Mouse (Mus musculus): ENCODE results near the gene Rpl34. TPM values are rescaled to one million over a fixed set of nuclear protein-coding genes. Genes with fewer than 3 reads are reported as not detected.

The Rpl34 gene
- polyA plus RNA-seq (2015; fragmentation: Nextera tagmentation; extraction: Ambion mirVana): 626 and 633 TPM in 2 replicates

DNA sequence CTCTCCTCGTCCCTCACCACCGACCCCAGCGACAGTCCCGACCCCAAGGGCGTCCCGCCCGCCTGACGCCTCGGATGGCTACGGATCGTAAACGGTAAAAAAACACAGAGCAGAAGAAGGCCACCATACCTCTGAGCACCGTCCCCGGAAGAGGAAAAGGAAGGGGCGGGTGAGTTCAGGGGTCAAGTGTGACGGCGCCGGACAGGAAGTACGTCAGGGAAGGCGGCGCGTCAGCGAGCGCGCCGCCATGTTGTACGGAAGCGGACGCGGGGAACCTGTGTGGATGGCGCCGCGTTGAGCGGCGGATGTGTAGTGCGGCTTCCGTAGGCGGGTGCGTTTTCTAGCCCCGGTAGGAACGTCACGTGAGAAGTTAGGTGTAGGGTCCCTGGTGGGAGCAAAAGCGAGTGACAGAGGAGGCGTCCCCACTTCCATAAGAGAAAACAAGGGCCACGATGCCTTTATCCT lies at the start of gene Rpl34:
Rpl34 (minus strand) TSS at position 210 of the 465 bp plus-strand sequence.
- Histone ChIP-seq H3K9me3 (no peaks in the 10 kb centered on the region), H3K36me3 (peaks cover 36% of the 10 kb centered on the region), H3K4me3 (peak within 1 kb of the TSS; percentile 96), H3K27ac (peak within 1 kb of the TSS; percentile 95), H3K4me1 (replicated peaks) (peaks cover 25% of the 10 kb centered on the region), H3K4me2 (peak within 1 kb of the TSS; percentile 85), H3K27me3 (no peaks in the 10 kb centered on the region), H3K9ac (peak within 1 kb of the TSS; percentile 98)
- WGBS: under 1% methylated on average over 45 of the region's 45 CpGs
- peak; percentile 99 for ATAC-seq (ENCODE audit: low FRiP score)

DNA sequence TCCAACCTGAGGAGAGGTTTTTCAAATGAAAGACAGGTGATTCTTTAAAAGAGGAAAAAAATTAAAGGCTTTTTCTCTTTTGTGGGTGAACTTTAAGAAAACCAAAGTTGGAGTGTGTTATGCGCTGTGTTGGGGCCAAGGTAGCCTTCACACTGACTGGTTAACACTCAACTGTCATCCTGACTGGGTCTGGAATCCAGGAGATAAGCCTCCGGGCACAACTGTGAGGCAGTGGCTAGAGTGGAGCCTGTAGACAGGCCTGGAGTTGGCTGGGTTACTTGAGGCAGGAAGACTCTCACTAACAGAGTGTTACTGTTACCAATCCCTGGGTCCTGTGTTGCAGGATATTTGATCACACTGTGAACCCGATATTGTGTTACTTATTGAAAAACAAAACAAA lies 38.0 kb upstream of the Rpl34 start:
- H3K27me3 ChIP-seq: no peaks in the 10 kb centered on the region
- 85% methylated on average over 3 of the region's 3 CpGs for WGBS
- no peak overlapping the region for H3K4me2 ChIP-seq
- no peaks in the 10 kb centered on the region for H3K36me3 ChIP-seq
- ATAC-seq (ENCODE audit: low FRiP score): no peak
- no peaks in the 10 kb centered on the region for H3K4me1 ChIP-seq (replicated peaks)
- no peaks in the 10 kb centered on the region for H3K9me3 ChIP-seq
- H3K4me3 ChIP-seq: no peak overlapping the region
- H3K27ac ChIP-seq: no peak overlapping the region
- no peak overlapping the region for H3K9ac ChIP-seq

DNA sequence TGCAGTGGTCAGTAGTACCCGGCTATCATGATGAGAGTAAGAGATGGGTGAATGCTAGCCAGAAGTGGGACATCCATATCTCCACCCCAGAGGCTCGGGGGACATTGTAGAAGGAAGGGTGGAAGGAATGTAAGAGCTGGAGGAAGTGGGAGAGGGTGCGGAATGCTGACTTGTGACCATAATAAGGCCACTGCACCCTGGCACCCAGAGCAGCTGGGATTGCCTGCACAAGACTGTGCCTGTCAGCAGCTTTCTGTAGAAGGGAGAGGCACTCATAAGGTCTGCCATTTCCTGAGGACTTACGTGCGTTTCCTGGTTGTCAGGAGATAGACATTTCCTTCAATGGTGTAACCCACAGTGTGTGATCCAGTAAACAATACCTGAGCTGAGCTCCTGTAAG lies 33.9 kb upstream of the Rpl34 start:
- Histone ChIP-seq H3K4me2 (no peak overlapping the region), H3K36me3 (no peaks in the 10 kb centered on the region)
- 89% methylated on average over 5 of the region's 5 CpGs for WGBS

DNA sequence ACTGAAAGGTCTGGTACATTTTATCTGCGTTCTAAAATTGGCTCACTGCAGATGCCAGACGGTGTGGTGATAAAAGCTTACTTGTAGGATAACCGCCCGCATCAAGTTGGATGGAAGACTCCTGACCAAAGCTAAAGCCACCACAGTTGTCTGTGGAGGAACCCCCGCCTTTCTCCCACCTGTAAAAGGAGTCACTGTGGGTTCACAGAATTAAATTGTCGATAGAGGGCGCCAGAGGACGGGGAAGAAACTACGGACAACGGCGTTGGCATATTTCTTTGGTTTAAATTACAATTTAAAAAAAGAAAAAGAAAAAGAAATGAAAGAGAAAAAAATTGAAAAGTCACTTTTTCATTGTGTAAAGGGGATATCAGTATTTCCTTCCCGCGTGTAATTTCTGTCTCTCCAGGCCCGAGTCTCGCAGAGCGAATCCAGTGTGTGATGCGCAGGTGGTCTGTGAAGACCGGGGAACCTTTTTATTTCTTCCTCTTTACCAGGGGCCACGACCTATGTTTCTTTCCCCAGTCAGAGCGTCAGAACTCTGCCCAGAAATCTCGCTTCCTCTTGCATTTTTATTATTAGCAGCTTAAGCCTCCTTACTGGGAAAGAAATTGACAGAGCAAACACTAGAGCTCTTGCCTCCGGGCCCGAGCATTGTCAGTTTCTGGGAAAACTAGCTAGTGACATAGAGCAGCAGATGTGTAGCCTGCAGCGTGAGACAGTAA lies 30.7 kb upstream of the Rpl34 start:
- Histone ChIP-seq H3K9ac (no peak overlapping the region), H3K9me3 (no peaks in the 10 kb centered on the region), H3K4me3 (no peak overlapping the region), H3K4me1 (replicated peaks) (peaks cover 12% of the 10 kb centered on the region), H3K27ac (no peak overlapping the region), H3K4me2 (no peak overlapping the region), H3K27me3 (no peaks in the 10 kb centered on the region), H3K36me3 (no peaks in the 10 kb centered on the region)
- whole genome bisulfite sequencing: 63% methylated on average over 24 of the region's 24 CpGs
- no peak for ATAC-seq (ENCODE audit: low FRiP score)

More for the DNA sequence above, 33.9 kb upstream of the Rpl34 start:
- Histone ChIP-seq H3K4me3 (no peak overlapping the region), H3K9ac (no peak overlapping the region), H3K9me3 (no peaks in the 10 kb centered on the region), H3K4me1 (replicated peaks) (no peaks in the 10 kb centered on the region), H3K27ac (no peak overlapping the region), H3K27me3 (no peaks in the 10 kb centered on the region)
- ATAC-seq (ENCODE audit: low FRiP score): no peak

DNA sequence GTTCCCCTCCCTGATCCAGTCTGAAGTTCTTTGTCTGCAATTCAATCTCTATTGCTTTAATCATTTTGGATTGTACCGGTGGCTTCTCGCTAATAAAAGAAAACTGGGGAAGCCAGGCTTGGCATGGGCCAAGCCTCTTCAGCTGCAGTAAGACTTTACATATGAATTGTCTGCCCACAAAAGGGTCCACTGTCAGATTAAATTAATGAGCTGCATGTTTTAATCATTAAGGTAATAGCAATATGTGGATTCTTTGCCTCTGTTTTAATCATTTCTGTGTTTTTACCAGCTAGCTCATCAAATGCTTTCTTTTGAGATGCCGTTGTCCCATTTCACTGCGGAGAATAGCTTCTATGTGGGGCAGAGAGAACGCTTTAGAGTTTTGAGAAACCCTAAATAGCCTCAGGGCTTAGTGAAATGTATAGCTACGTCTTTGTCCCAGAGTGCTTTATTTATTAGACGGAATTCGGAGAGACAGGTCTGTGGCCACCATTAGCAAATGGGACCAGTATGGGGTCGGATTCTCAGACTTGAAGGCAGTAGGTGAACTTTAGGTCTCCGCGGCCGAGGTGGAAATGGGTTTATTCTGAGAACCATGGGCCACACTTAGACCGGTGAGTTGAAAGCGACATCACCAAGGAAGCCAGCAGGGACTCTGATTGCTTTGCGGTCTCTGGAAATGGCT lies 28.1 kb upstream of the Rpl34 start:
- 0 out of 2 replicates have a peak, but pooled peaks have one; percentile 21 for ATAC-seq (ENCODE audit: low FRiP score)
- H3K4me3 ChIP-seq: no peak overlapping the region
- no peak overlapping the region for H3K4me2 ChIP-seq
- no peak overlapping the region for H3K27ac ChIP-seq
- no peaks in the 10 kb centered on the region for H3K9me3 ChIP-seq
- peaks cover 12% of the 10 kb centered on the region for H3K4me1 ChIP-seq (replicated peaks)
- H3K9ac ChIP-seq: no peak overlapping the region
- no peaks in the 10 kb centered on the region for H3K27me3 ChIP-seq
- no peaks in the 10 kb centered on the region for H3K36me3 ChIP-seq
- WGBS: 51% methylated on average over 15 of the region's 15 CpGs

DNA sequence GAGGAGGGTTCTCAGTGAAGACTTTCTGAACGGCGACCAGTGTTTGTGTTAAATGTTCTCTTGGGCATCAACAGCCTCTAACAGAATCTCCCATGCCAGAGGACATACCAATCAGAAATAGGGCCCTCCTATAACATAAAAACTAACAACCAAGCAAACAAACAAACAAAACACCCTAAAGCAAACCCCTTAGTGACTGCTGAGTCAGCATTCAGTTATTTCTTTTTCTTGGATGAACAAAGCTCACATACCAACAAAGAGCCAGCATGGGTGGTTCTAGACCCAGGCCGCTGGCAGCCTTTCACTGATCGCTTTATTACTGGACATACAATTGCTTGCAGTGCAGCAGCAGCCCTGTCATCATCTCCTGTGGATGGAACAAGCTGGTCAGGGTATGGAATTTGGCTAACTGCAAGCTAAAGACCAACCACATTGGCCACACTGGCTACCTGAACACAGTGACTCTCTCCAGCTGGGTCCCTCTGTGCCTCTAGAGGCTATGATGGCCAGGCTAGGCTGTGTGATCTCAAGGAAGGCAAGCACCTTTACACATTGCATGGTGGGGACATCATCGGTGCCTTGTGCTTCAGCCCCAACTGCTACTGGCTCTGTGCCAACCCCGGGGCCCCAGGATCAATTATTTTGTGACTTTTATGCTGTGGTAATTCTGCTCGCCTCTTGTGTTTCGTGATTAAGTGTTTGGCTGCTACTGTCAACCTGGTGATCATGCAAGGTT lies 27.1 kb upstream of the Rpl34 start:
- Histone ChIP-seq H3K4me3 (no peak overlapping the region), H3K27ac (peak overlapping the region; percentile 24; the same call in 1 of the 2 replicates), H3K4me2 (no peak overlapping the region), H3K4me1 (replicated peaks) (peaks cover 12% of the 10 kb centered on the region), H3K27me3 (no peaks in the 10 kb centered on the region), H3K36me3 (no peaks in the 10 kb centered on the region), H3K9me3 (no peaks in the 10 kb centered on the region), H3K9ac (no peak overlapping the region)
- 66% methylated on average over 8 of the region's 8 CpGs for WGBS
- ATAC-seq (ENCODE audit: low FRiP score): no peak

DNA sequence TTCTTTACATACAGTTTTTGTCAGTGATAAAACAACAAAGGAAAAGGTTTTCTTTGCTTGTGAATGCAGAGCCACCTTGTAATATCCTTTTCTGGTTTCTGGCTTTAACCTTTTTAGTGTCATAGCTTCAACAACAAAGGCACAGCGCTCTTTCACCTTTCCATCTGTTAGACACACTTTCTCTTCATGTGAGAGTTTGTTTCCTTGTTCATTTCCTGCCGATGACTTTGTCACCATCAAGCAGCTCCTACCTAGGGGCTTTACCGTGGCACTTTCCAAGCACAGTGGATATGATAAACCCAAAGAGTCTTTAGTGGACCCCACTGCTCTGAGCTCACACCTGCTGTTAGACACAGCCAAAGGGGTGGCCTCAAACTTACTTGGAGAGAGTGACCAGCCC lies 19.0 kb upstream of the Rpl34 start:
- no peak overlapping the region for H3K4me2 ChIP-seq
- no peaks in the 10 kb centered on the region for H3K27me3 ChIP-seq
- WGBS: 89% methylated on average over 3 of the region's 3 CpGs
- H3K36me3 ChIP-seq: no peaks in the 10 kb centered on the region
- H3K9ac ChIP-seq: no peak overlapping the region
- H3K27ac ChIP-seq: no peak overlapping the region
- no peak for ATAC-seq (ENCODE audit: low FRiP score)
- H3K9me3 ChIP-seq: no peaks in the 10 kb centered on the region
- H3K4me3 ChIP-seq: no peak overlapping the region
- peaks cover 12% of the 10 kb centered on the region for H3K4me1 ChIP-seq (replicated peaks)

DNA sequence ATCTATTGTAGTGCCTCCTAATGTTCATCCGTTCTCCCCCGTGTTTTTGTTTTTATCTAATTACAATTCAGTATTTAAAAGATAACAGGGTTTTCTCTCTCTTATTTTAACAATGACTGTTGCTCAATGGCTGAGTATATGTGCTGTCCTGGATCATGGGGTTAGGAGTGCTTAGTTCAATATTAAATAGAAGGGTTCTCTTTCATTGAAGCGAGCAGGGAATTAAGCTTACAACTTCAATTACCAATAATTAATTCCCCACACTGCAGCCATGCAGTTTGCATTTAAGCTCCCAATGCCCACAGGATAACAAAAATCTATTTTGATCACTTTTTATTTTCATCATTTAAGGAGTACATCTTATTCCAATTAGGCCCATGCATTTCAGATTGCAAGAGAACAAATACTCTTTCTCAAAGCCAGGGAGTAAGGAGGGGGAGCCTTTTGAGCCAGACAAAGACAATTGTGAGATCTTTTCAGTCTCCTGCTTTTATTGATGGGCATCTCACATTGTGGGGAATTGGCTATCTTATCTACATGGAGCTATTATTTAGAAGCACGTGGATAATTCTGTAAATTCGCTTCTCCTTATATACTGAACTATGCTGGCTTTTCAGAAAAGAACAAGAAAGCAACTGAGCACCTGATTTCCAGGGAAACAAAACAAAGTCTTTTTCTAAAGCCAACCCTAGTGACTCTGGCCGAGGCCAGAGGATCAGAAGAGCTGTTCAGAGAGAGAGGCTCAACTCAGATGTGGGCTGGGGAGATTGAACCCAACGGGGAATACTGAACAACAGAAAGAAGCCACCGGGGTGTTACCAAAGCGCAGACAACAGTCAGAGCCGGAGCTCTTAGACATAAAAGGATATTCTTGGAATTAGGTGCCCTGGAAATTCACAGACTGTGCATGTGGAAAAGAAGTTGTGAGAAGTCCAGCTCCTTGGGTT lies 16.7 kb upstream of the Rpl34 start:
- Histone ChIP-seq H3K9ac (no peak overlapping the region), H3K4me3 (no peak overlapping the region), H3K4me2 (no peak overlapping the region), H3K36me3 (no peaks in the 10 kb centered on the region), H3K9me3 (no peaks in the 10 kb centered on the region), H3K4me1 (replicated peaks) (peaks cover 12% of the 10 kb centered on the region), H3K27me3 (no peaks in the 10 kb centered on the region), H3K27ac (no peak overlapping the region)
- 35% methylated on average over 10 of the region's 10 CpGs for WGBS
- ATAC-seq (ENCODE audit: low FRiP score): no peak

DNA sequence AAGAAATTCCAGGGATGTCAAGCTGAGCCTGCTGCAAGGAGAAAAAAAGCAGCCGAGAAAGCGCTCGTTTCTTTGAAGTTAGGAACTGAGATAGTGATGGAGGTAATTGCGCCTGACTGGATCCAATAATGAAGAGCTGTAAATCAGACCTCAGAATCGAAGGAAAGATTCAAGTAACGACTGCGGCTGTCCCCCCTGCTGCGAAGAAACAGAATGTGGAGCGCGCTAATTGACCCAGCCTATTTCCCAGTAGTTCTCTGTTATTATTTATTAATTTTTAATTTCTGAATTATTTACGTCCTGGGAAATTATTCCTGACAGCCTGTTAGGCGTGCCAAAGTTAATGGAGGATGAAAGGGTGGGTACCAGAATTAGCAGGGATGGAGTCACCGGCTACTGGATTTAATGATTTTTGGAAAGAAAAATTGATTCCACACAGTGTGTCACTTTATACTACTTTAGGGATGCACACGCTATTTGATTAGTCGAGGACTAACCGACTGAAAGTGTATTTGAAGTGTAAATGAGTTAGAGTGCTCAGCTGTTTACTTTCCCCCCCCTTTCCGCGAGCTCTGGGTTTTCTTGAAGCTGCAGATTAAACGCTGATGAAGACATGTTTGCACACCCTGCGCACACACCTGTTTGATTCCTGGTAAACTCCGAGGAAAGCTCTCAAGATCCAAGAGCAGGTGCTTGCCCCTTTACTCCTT lies 7.6 kb upstream of the Rpl34 start:
- peaks cover 18% of the 10 kb centered on the region for H3K4me1 ChIP-seq (replicated peaks)
- H3K4me2 ChIP-seq: peak overlapping the region; percentile 26
- ATAC-seq (ENCODE audit: low FRiP score): peak; percentile 76
- no peaks in the 10 kb centered on the region; the same call in 1 of the 2 replicates for H3K27me3 ChIP-seq
- 0 out of 2 replicates have a peak overlapping the region, but pooled peaks have one; percentile 12 for H3K27ac ChIP-seq
- WGBS: 50% methylated on average over 21 of the region's 21 CpGs
- no peaks in the 10 kb centered on the region for H3K36me3 ChIP-seq
- H3K9me3 ChIP-seq: no peaks in the 10 kb centered on the region
- no peak overlapping the region for H3K4me3 ChIP-seq
- no peak overlapping the region for H3K9ac ChIP-seq

DNA sequence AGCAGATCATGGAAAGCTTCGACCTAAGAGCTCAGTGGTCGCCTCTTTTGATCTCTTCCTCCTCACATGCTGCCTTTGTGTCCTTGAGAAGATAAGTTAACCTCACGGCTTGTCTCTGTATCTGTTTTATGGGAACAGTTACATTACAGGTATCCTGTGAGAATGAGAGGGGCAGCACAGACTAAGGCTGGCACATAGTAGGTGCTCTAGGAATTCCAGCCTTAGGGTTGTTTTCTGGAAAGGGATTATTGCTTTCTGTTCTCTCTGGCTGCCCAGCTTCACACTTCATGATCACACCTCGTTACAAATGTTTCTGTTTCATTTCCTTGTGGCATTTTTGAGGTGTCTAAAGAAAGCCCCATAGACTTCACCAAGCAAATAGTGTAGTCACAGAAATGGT lies 6.6 kb upstream of the Rpl34 start:
- Histone ChIP-seq H3K9me3 (no peaks in the 10 kb centered on the region), H3K9ac (no peak overlapping the region), H3K4me3 (no peak overlapping the region), H3K36me3 (no peaks in the 10 kb centered on the region), H3K27ac (peak overlapping the region; percentile 40; the same call in 1 of the 2 replicates), H3K27me3 (no peaks in the 10 kb centered on the region; the same call in 1 of the 2 replicates), H3K4me2 (no peak overlapping the region), H3K4me1 (replicated peaks) (peaks cover 18% of the 10 kb centered on the region)
- 66% methylated on average over 4 of the region's 4 CpGs for WGBS
- 0 out of 2 replicates have a peak, but pooled peaks have one; percentile 18 for ATAC-seq (ENCODE audit: low FRiP score)

All from hindbrain, embryonic 13.5 days (tissue).